Mouse (Mus musculus): ENCODE results near the gene Nbeal2. TPM values are rescaled to one million over a fixed set of nuclear protein-coding genes. Genes with fewer than 3 reads are reported as not detected.
A peak's percentile ranks its signal among the peaks of the same experiment; 100 is the strongest.
"Not testable (repeated sequence)": the region's sequence is repeated elsewhere in the genome, so short reads cannot be mapped to it uniquely, and the experiment has no call there.

Nbeal2 gene
- polyA plus RNA-seq, 1 experiment, result 2.2 TPM

- Histone ChIP-seq H3K27ac (replicated peaks; ENCODE audit: low read depth, low read length) (peak overlapping the region; percentile 51), H3K4me1 (ENCODE audit: control insufficient read depth, insufficient read depth, insufficient read length, low read length) (peaks cover 50% of the 10 kb centered on the region)
Measured at GRCm38 (mm10) chr9:110683574-110684099, 29.7 kb upstream of the Nbeal2 start.

GRCm38 (mm10) chr9:110682697-110683096 is 28.7 kb upstream of the Nbeal2 start:
- H3K4me3 ChIP-seq (ENCODE audit: insufficient read depth, low read depth, low read length); H3K27ac ChIP-seq (replicated peaks; ENCODE audit: low read depth, low read length): not testable (repeated sequence)
- peaks cover 53% of the 10 kb centered on the region for H3K4me1 ChIP-seq (ENCODE audit: control insufficient read depth, insufficient read depth, insufficient read length, low read length)

More at GRCm38 (mm10) chr9:110683574-110684099, 29.7 kb upstream of the Nbeal2 start:
- H3K4me3 ChIP-seq (ENCODE audit: insufficient read depth, low read depth, low read length), result no peak overlapping the region

GRCm38 (mm10) chr9:110682255-110682654 is 28.3 kb upstream of the Nbeal2 start:
- Histone ChIP-seq H3K27ac (replicated peaks; ENCODE audit: low read depth, low read length) (0 out of 2 replicates have a peak overlapping the region, but pooled peaks have one; percentile 6), H3K4me3 (ENCODE audit: insufficient read depth, low read depth, low read length) (no peak overlapping the region), H3K4me1 (ENCODE audit: control insufficient read depth, insufficient read depth, insufficient read length, low read length) (peaks cover 57% of the 10 kb centered on the region)

- H3K4me1 ChIP-seq (ENCODE audit: control insufficient read depth, insufficient read depth, insufficient read length, low read length), result peaks cover 60% of the 10 kb centered on the region
- H3K4me3 ChIP-seq (ENCODE audit: insufficient read depth, low read depth, low read length), result no peak overlapping the region
- no peak overlapping the region for H3K27ac ChIP-seq (replicated peaks; ENCODE audit: low read depth, low read length)
Measured at GRCm38 (mm10) chr9:110681817-110682216, 27.9 kb upstream of the Nbeal2 start.

GRCm38 (mm10) chr9:110680736-110681507 is 27.0 kb upstream of the Nbeal2 start:
- peaks cover 63% of the 10 kb centered on the region for H3K4me1 ChIP-seq (ENCODE audit: control insufficient read depth, insufficient read depth, insufficient read length, low read length)
- 0 out of 2 replicates have a peak overlapping the region, but pooled peaks have one; percentile 31 for H3K27ac ChIP-seq (replicated peaks; ENCODE audit: low read depth, low read length)
- no peak overlapping the region for H3K4me3 ChIP-seq (ENCODE audit: insufficient read depth, low read depth, low read length)

- Histone ChIP-seq H3K27ac (replicated peaks; ENCODE audit: low read depth, low read length) (no peak overlapping the region), H3K4me1 (ENCODE audit: control insufficient read depth, insufficient read depth, insufficient read length, low read length) (peaks cover 56% of the 10 kb centered on the region), H3K4me3 (ENCODE audit: insufficient read depth, low read depth, low read length) (no peak overlapping the region)
Measured at GRCm38 (mm10) chr9:110678886-110679285, 24.9 kb upstream of the Nbeal2 start.

GRCm38 (mm10) chr9:110676492-110676911 is 22.5 kb upstream of the Nbeal2 start:
- Histone ChIP-seq H3K4me1 (ENCODE audit: control insufficient read depth, insufficient read depth, insufficient read length, low read length) (peaks cover 51% of the 10 kb centered on the region), H3K4me3 (ENCODE audit: insufficient read depth, low read depth, low read length) (no peak overlapping the region), H3K27ac (replicated peaks; ENCODE audit: low read depth, low read length) (peak overlapping the region; percentile 38; the same call in 1 of the 2 replicates)

- H3K4me1 ChIP-seq (ENCODE audit: control insufficient read depth, insufficient read depth, insufficient read length, low read length), result peaks cover 48% of the 10 kb centered on the region
Measured at GRCm38 (mm10) chr9:110673107-110673752, 19.3 kb upstream of the Nbeal2 start.

GRCm38 (mm10) chr9:110672462-110673106 is 18.6 kb upstream of the Nbeal2 start:
- Histone ChIP-seq H3K27ac (replicated peaks; ENCODE audit: low read depth, low read length) (peak overlapping the region; percentile 98), H3K4me1 (ENCODE audit: control insufficient read depth, insufficient read depth, insufficient read length, low read length) (peaks cover 45% of the 10 kb centered on the region), H3K4me3 (ENCODE audit: insufficient read depth, low read depth, low read length) (peak overlapping the region; percentile 38)

More at GRCm38 (mm10) chr9:110673107-110673752, 19.3 kb upstream of the Nbeal2 start:
- H3K4me3 ChIP-seq (ENCODE audit: insufficient read depth, low read depth, low read length), result peak overlapping the region; percentile 38
- H3K27ac ChIP-seq (replicated peaks; ENCODE audit: low read depth, low read length), result peak overlapping the region; percentile 98

GRCm38 (mm10) chr9:110669785-110670184 is 15.8 kb upstream of the Nbeal2 start:
- H3K4me3 ChIP-seq (ENCODE audit: insufficient read depth, low read depth, low read length), result no peak overlapping the region
- H3K4me1 ChIP-seq (ENCODE audit: control insufficient read depth, insufficient read depth, insufficient read length, low read length), result peaks cover 36% of the 10 kb centered on the region
- H3K27ac ChIP-seq (replicated peaks; ENCODE audit: low read depth, low read length), result no peak overlapping the region

- H3K4me3 ChIP-seq (ENCODE audit: insufficient read depth, low read depth, low read length), result no peak overlapping the region
- no peak overlapping the region for H3K27ac ChIP-seq (replicated peaks; ENCODE audit: low read depth, low read length)
- H3K4me1 ChIP-seq (ENCODE audit: control insufficient read depth, insufficient read depth, insufficient read length, low read length), result peaks cover 28% of the 10 kb centered on the region
Measured at GRCm38 (mm10) chr9:110668601-110669293, 14.8 kb upstream of the Nbeal2 start.

GRCm38 (mm10) chr9:110667219-110667836 is 13.4 kb upstream of the Nbeal2 start:
- no peak overlapping the region for H3K4me3 ChIP-seq (ENCODE audit: insufficient read depth, low read depth, low read length)
- peak overlapping the region; percentile 28 for H3K27ac ChIP-seq (replicated peaks; ENCODE audit: low read depth, low read length)
- peaks cover 18% of the 10 kb centered on the region for H3K4me1 ChIP-seq (ENCODE audit: control insufficient read depth, insufficient read depth, insufficient read length, low read length)

GRCm38 (mm10) chr9:110666374-110666773 is 12.4 kb upstream of the Nbeal2 start:
- H3K4me1 ChIP-seq (ENCODE audit: control insufficient read depth, insufficient read depth, insufficient read length, low read length), result peaks cover 19% of the 10 kb centered on the region
- H3K4me3 ChIP-seq (ENCODE audit: insufficient read depth, low read depth, low read length), result no peak overlapping the region
- H3K27ac ChIP-seq (replicated peaks; ENCODE audit: low read depth, low read length), result peak overlapping the region; percentile 28

GRCm38 (mm10) chr9:110665912-110666311 is 12.0 kb upstream of the Nbeal2 start:
- Histone ChIP-seq H3K4me3 (ENCODE audit: insufficient read depth, low read depth, low read length) (no peak overlapping the region), H3K4me1 (ENCODE audit: control insufficient read depth, insufficient read depth, insufficient read length, low read length) (peaks cover 16% of the 10 kb centered on the region), H3K27ac (replicated peaks; ENCODE audit: low read depth, low read length) (no peak overlapping the region)
